8 mouse cellular contexts compared by ENCODE assay signal in the genomic region with DNA sequence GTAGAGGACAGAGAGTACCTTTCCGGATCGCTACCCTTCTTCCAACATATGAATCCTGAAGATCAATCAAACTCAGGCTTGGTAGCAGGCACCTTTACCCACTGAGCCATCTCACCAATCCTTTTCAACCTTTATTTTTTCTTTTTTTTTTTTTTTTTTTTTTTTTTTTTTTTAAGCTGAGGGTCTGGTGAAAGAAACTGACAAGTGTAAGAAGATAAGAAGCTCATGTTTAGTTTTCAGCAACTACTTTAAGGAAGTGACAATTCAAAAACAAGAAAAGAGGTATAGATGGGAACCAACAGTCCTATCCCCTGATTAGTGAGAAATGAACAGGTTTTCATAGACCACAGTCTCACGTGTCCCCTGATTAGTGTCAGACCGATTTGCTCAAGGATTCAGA. TPM values are rescaled to one million over a fixed set of nuclear protein-coding genes. Genes with fewer than 3 reads are reported as not detected.
DNase-seq lines count a peak whose midpoint lies in the region; ATAC-seq and TF ChIP-seq lines count a peak whose summit lies in the region.

No protein-coding gene starts in this region.

- H3K27ac ChIP-seq in lung, embryonic 15.5 days = no peak overlapping the region
- H3K27ac ChIP-seq in forebrain, embryonic 11.5 days (ENCODE audit: low read depth, low read length) = no peak overlapping the region
- H3K27ac ChIP-seq in limb, embryonic 12.5 days = no peak overlapping the region
- no peak overlapping the region for H3K27ac ChIP-seq in olfactory bulb, adult 2 months (ENCODE audit: insufficient read depth, low read depth, low read length)

- TF ChIP-seq CTCF in olfactory bulb, adult 2 months (IDR thresholded peaks at IDR 0.05; ENCODE audit: insufficient read depth, low read depth, low read length) = no peak

- peak overlapping the region; percentile 61 for H3K4me3 ChIP-seq in lung, embryonic 15.5 days
- H3K4me3 ChIP-seq in forebrain, embryonic 11.5 days (ENCODE audit: low read depth, low read length) = 0 out of 2 replicates have a peak overlapping the region, but pooled peaks have one; percentile 51
- H3K4me3 ChIP-seq in limb, embryonic 12.5 days (replicated peaks) = peak overlapping the region; percentile 56
- peak overlapping the region; percentile 64 for H3K4me3 ChIP-seq in olfactory bulb, adult 2 months (ENCODE audit: insufficient read depth, low read depth, low read length)

- peak overlapping the region; percentile 69 for H3K4me2 ChIP-seq in lung, embryonic 15.5 days
- H3K4me2 ChIP-seq in forebrain, embryonic 11.5 days (ENCODE audit: low read depth, low read length, severe bottlenecking) = peak overlapping the region; percentile 48; the same call in 1 of the 2 replicates
- peak overlapping the region; percentile 56 for H3K4me2 ChIP-seq in limb, embryonic 12.5 days

- WGBS in lung, embryonic 15.5 days = 94% methylated on average over 4 of the region's 4 CpGs
- WGBS in forebrain, embryonic 11.5 days = 94% methylated on average over 4 of the region's 4 CpGs
- 95% methylated on average over 4 of the region's 4 CpGs for WGBS in limb, embryonic 12.5 days
- whole genome bisulfite sequencing in olfactory bulb, adult 2 months = 91% methylated on average over 4 of the region's 4 CpGs

- DNase-seq in lung, postnatal 14 days = no peak
- no peak for DNase-seq in forebrain, embryonic 11.5 days (ENCODE audit: low spot score)
- no peak for DNase-seq in cerebellum, postnatal 36 days
- no peak for DNase-seq in right cerebral cortex, adult 18-20 months

- H3K9me3 ChIP-seq in lung, embryonic 15.5 days = peaks cover 31% of the 10 kb centered on the region; the same call in 1 of the 2 replicates
- peaks cover 20% of the 10 kb centered on the region for H3K9me3 ChIP-seq in forebrain, embryonic 11.5 days (ENCODE audit: control insufficient read depth, low read length)
- H3K9me3 ChIP-seq in limb, embryonic 12.5 days = peaks cover 49% of the 10 kb centered on the region

- H3K27me3 ChIP-seq in lung, embryonic 15.5 days = no peaks in the 10 kb centered on the region
- no peaks in the 10 kb centered on the region for H3K27me3 ChIP-seq in forebrain, embryonic 11.5 days (ENCODE audit: control insufficient read depth, insufficient read depth, low read length)
- no peaks in the 10 kb centered on the region for H3K27me3 ChIP-seq in limb, embryonic 12.5 days

- no peak overlapping the region for H3K9ac ChIP-seq in lung, embryonic 15.5 days
- no peak overlapping the region for H3K9ac ChIP-seq in forebrain, embryonic 11.5 days (ENCODE audit: low read length)
- H3K9ac ChIP-seq in limb, embryonic 12.5 days (replicated peaks) = no peak overlapping the region

- peaks cover 46% of the 10 kb centered on the region for H3K36me3 ChIP-seq in lung, embryonic 15.5 days
- H3K36me3 ChIP-seq in forebrain, embryonic 11.5 days (ENCODE audit: control insufficient read depth, insufficient read depth, low read length) = peaks cover 30% of the 10 kb centered on the region
- H3K36me3 ChIP-seq in limb, embryonic 12.5 days = peaks cover 48% of the 10 kb centered on the region

- no peak for ATAC-seq in lung, embryonic 15.5 days (ENCODE audit: borderline replicate concordance, extremely low read depth, low FRiP score, low TSS enrichment)
- ATAC-seq in forebrain, embryonic 11.5 days (replicated peaks; ENCODE audit: low FRiP score) = no peak
- no peak for ATAC-seq in limb, embryonic 12.5 days (ENCODE audit: insufficient number of reproducible peaks, insufficient read depth, low FRiP score, low TSS enrichment, low read depth)
- ATAC-seq in inflammation-experienced regulatory T-cells, adult 6 months = no peak

- no peak for TF ChIP-seq POLR2A in olfactory bulb, adult 2 months (IDR thresholded peaks at IDR 0.05; ENCODE audit: insufficient read depth, low read depth, low read length)

- no peaks in the 10 kb centered on the region for H3K4me1 ChIP-seq in lung, embryonic 15.5 days
- H3K4me1 ChIP-seq in forebrain, embryonic 11.5 days (replicated peaks; ENCODE audit: control insufficient read depth, insufficient read depth, low read length) = no peaks in the 10 kb centered on the region
- no peaks in the 10 kb centered on the region; the same call in 1 of the 2 replicates for H3K4me1 ChIP-seq in limb, embryonic 12.5 days (replicated peaks)
- no peaks in the 10 kb centered on the region for H3K4me1 ChIP-seq in olfactory bulb, adult 2 months (ENCODE audit: control insufficient read depth, insufficient read depth, low read length)

RNA-seq across cellular contexts. Expression of a gene that starts 1.2 kb away (rescaled TPM):
- polyA plus RNA-seq in lung, embryonic 15.5 days (2015; fragmentation: Nextera tagmentation; extraction: Ambion mirVana) = 40.0 and 48.4 TPM in 2 replicates
- 32.3 and 32.9 TPM in 2 replicates for polyA plus RNA-seq in forebrain, embryonic 11.5 days (2014; fragmentation: Nextera tagmentation; extraction: Ambion mirVana)
- 34.9 and 37.4 TPM in 2 replicates for polyA plus RNA-seq in limb, embryonic 12.5 days (2016; fragmentation: Nextera tagmentation; extraction: Ambion mirVana)
- polyA plus RNA-seq in olfactory bulb, adult 2 months (2012; ENCODE audit: insufficient read depth, insufficient read length, low replicate concordance, missing spikeins) = not detected in 2 replicates
- polyA plus RNA-seq in inflammation-experienced regulatory T-cells, adult 6 months (2017; shearing (Covaris generic)) = 10 to 100 TPM; 62.9 to 99.3 (median 85.2) TPM

RNA-seq across cellular contexts. Expression of a gene that starts 17.1 kb away (rescaled TPM):
- 12.5 and 14.2 TPM in 2 replicates for polyA plus RNA-seq in lung, embryonic 15.5 days (2015; fragmentation: Nextera tagmentation; extraction: Ambion mirVana)
- polyA plus RNA-seq in forebrain, embryonic 11.5 days (2014; fragmentation: Nextera tagmentation; extraction: Ambion mirVana) = 27.5 and 28.9 TPM in 2 replicates
- polyA plus RNA-seq in limb, embryonic 12.5 days (2016; fragmentation: Nextera tagmentation; extraction: Ambion mirVana) = 19.7 TPM in 2 replicates
- not detected in 2 replicates for polyA plus RNA-seq in olfactory bulb, adult 2 months (2012; ENCODE audit: insufficient read depth, insufficient read length, low replicate concordance, missing spikeins)
- polyA plus RNA-seq in inflammation-experienced regulatory T-cells, adult 6 months (2017; shearing (Covaris generic)) = 10 to 100 TPM; 13.5 to 25.4 (median 19.3) TPM

RNA-seq across cellular contexts. Expression of a gene that starts 32.3 kb away (rescaled TPM):
- 6.0 and 6.6 TPM in 2 replicates for polyA plus RNA-seq in lung, embryonic 15.5 days (2015; fragmentation: Nextera tagmentation; extraction: Ambion mirVana)
- polyA plus RNA-seq in forebrain, embryonic 11.5 days (2014; fragmentation: Nextera tagmentation; extraction: Ambion mirVana) = 12.3 and 13.3 TPM in 2 replicates
- polyA plus RNA-seq in limb, embryonic 12.5 days (2016; fragmentation: Nextera tagmentation; extraction: Ambion mirVana) = 17.4 and 17.8 TPM in 2 replicates
- not detected in 2 replicates for polyA plus RNA-seq in olfactory bulb, adult 2 months (2012; ENCODE audit: insufficient read depth, insufficient read length, low replicate concordance, missing spikeins)
- polyA plus RNA-seq in inflammation-experienced regulatory T-cells, adult 6 months (2017; shearing (Covaris generic)) = 1 to 10 TPM in 2 of 3 experiments, under 1 TPM in 1; 0.63 to 1.3 (median 1.1) TPM

RNA-seq across cellular contexts. Expression of a gene that starts 45.2 kb away (rescaled TPM):
- 4.9 and 5.2 TPM in 2 replicates for polyA plus RNA-seq in lung, embryonic 15.5 days (2015; fragmentation: Nextera tagmentation; extraction: Ambion mirVana)
- polyA plus RNA-seq in forebrain, embryonic 11.5 days (2014; fragmentation: Nextera tagmentation; extraction: Ambion mirVana) = 5.3 and 6.2 TPM in 2 replicates
- polyA plus RNA-seq in limb, embryonic 12.5 days (2016; fragmentation: Nextera tagmentation; extraction: Ambion mirVana) = 7.1 and 8.0 TPM in 2 replicates
- not detected in 2 replicates for polyA plus RNA-seq in olfactory bulb, adult 2 months (2012; ENCODE audit: insufficient read depth, insufficient read length, low replicate concordance, missing spikeins)
- polyA plus RNA-seq in inflammation-experienced regulatory T-cells, adult 6 months (2017; shearing (Covaris generic)) = 1 to 10 TPM; 1.1 to 1.6 (median 1.6) TPM
